Mouse (Mus musculus): ENCODE data around the gene Stx1b. TPM values are rescaled to one million over a fixed set of nuclear protein-coding genes. Genes with fewer than 3 reads are reported as not detected.

Stx1b gene
- total RNA-seq, 2 experiments from 2014 or later: 341 to 360 TPM

Other genes with a start within 250 kb of the Stx1b start
- gene Ccdc189, start 236.0 kb downstream of the Stx1b start, total RNA-seq (2021): 10 to 100 TPM in 1 of 2 experiments, 1 to 10 TPM in 1; 9.3 to 12.4 TPM
- 10 to 100 TPM; 69.9 to 72.1 TPM for gene Rnf40, start 235.8 kb downstream of the Stx1b start, total RNA-seq (2021)
- gene Zfp629, start 208.8 kb downstream of the Stx1b start, total RNA-seq (2021): 10 to 100 TPM; 21.3 to 22.6 TPM
- 10 to 100 TPM; 30.3 to 38.0 TPM for gene Bcl7c, start 115.6 kb downstream of the Stx1b start, total RNA-seq (2021)
- 1 to 10 TPM; 3.2 to 5.4 TPM for gene Ctf1, start 111.8 kb downstream of the Stx1b start, total RNA-seq (2021)
- gene Ctf2, start 92.4 kb downstream of the Stx1b start, total RNA-seq (2021): not detected
- gene Fbxl19, start 80.0 kb downstream of the Stx1b start, total RNA-seq (2021): 10 to 100 TPM; 73.0 to 73.5 TPM
- 10 to 100 TPM; 22.4 to 22.7 TPM for gene Orai3, start 54.7 kb downstream of the Stx1b start, total RNA-seq (2021)
- 10 to 100 TPM; 38.2 to 41.8 TPM for gene Setd1a, start 47.9 kb downstream of the Stx1b start, total RNA-seq (2021)
- gene Gm49388, start 38.9 kb downstream of the Stx1b start, total RNA-seq (2021): 1 to 10 TPM; 4.1 to 4.7 TPM
- 1 to 10 TPM; 5.9 to 6.6 TPM for gene Hsd3b7, start 23.9 kb downstream of the Stx1b start, total RNA-seq (2021)
- 10 to 100 TPM; 51.4 to 59.6 TPM for gene Stx4a, start 255 bp downstream of the Stx1b start, total RNA-seq (2021)
- gene Zfp646, start 51.7 kb upstream of the Stx1b start, total RNA-seq (2021): 10 to 100 TPM; 28.1 to 29.0 TPM
- 10 to 100 TPM; 22.4 to 23.9 TPM for gene Zfp668, start 52.3 kb upstream of the Stx1b start, total RNA-seq (2021)
- 1 to 10 TPM in 1 of 2 experiments, under 1 TPM in 1; 0.98 to 1.4 TPM for gene Prss53, start 66.4 kb upstream of the Stx1b start, total RNA-seq (2021)
- not detected for gene Gm21974, start 70.9 kb upstream of the Stx1b start, total RNA-seq (2021)
- 10 to 100 TPM; 20.2 to 24.7 TPM for gene Vkorc1, start 71.1 kb upstream of the Stx1b start, total RNA-seq (2021)
- 10 to 100 TPM; 38.5 to 48.9 TPM for gene Bckdk, start 79.5 kb upstream of the Stx1b start, total RNA-seq (2021)
- gene Kat8, start 88.0 kb upstream of the Stx1b start, total RNA-seq (2021): 10 to 100 TPM; 24.0 to 30.0 TPM
- under 1 TPM in 1 of 2 experiments, not detected in 1; 0.60 TPM for gene Prss8, start 105.6 kb upstream of the Stx1b start, total RNA-seq (2021)
- 10 to 100 TPM; 12.2 to 12.4 TPM for gene Prss36, start 122.2 kb upstream of the Stx1b start, total RNA-seq (2021)
- gene Fus, start 142.9 kb upstream of the Stx1b start, total RNA-seq (2021): 100 to 1,000 TPM; 328 to 375 TPM
- 1 to 10 TPM; 1.5 to 4.3 TPM for gene Pycard, start 169.3 kb upstream of the Stx1b start, total RNA-seq (2021)
- under 1 TPM; 0.25 to 0.36 TPM for gene Trim72, start 179.4 kb upstream of the Stx1b start, total RNA-seq (2021)
- 10 to 100 TPM; 11.1 to 13.1 TPM for gene Itgam, start 238.1 kb upstream of the Stx1b start, total RNA-seq (2021)
- gene Gm49368, start 238.1 kb upstream of the Stx1b start, total RNA-seq (2021): under 1 TPM in 1 of 2 experiments, not detected in 1; 0.12 TPM